In genomic region chr16:33939636-33940035, GRCm38 (mm10) we compare ENCODE assay signal across 14 mouse cellular contexts. TPM values are rescaled to one million over a fixed set of nuclear protein-coding genes. Genes with fewer than 3 reads are reported as not detected.
DNase-seq lines count a peak whose midpoint lies in the region; ATAC-seq lines count a peak whose summit lies in the region.
"Had no signal": no experiment of that assay in that cellular context is flagged by ENCODE, and none has a peak within 500 bp of the region (broad histone marks: within the 10 kb centered on the region; RNA-seq: fewer than 3 reads in every experiment).

No protein-coding gene starts in this region.

- H3K4me1 ChIP-seq in kidney, embryonic 15.5 days, result peaks cover 62% of the 10 kb centered on the region
- H3K4me1 ChIP-seq in kidney, embryonic 14.5 days (ENCODE audit: control insufficient read depth, insufficient read depth, low read length), result peaks cover 53% of the 10 kb centered on the region
- peaks cover 94% of the 10 kb centered on the region for H3K4me1 ChIP-seq in heart, embryonic 15.5 days (replicated peaks)
- H3K4me1 ChIP-seq in limb, embryonic 10.5 days, result peaks cover 76% of the 10 kb centered on the region
- H3K4me1 ChIP-seq in hindbrain, embryonic 14.5 days (replicated peaks; ENCODE audit: control insufficient read depth, insufficient read depth, low read length), result peaks cover 24% of the 10 kb centered on the region

- peak overlapping the region; percentile 59 for H3K27ac ChIP-seq in kidney, embryonic 15.5 days
- no peak overlapping the region for H3K27ac ChIP-seq in kidney, embryonic 14.5 days (ENCODE audit: low read depth, low read length)
- H3K27ac ChIP-seq in heart, embryonic 15.5 days, result peak overlapping the region; percentile 91
- H3K27ac ChIP-seq in limb, embryonic 10.5 days, result peak overlapping the region; percentile 71
- no peak overlapping the region for H3K27ac ChIP-seq in hindbrain, embryonic 14.5 days
- H3K27ac ChIP-seq: midbrain, embryonic 13.5 days had no signal

- no peaks in the 10 kb centered on the region for H3K9me3 ChIP-seq in kidney, embryonic 15.5 days (replicated peaks)
- H3K9me3 ChIP-seq in kidney, embryonic 14.5 days (ENCODE audit: control insufficient read depth, low read length), result no peaks in the 10 kb centered on the region
- H3K9me3 ChIP-seq in heart, embryonic 15.5 days (replicated peaks), result no peaks in the 10 kb centered on the region
- H3K9me3 ChIP-seq in limb, embryonic 10.5 days (replicated peaks), result no peaks in the 10 kb centered on the region
- H3K9me3 ChIP-seq in hindbrain, embryonic 14.5 days (ENCODE audit: control insufficient read depth, low read length), result no peaks in the 10 kb centered on the region
- H3K9me3 ChIP-seq: midbrain, embryonic 13.5 days had no signal

- 0 out of 2 replicates have a peak overlapping the region, but pooled peaks have one; percentile 2 for H3K4me2 ChIP-seq in kidney, embryonic 15.5 days
- no peak overlapping the region for H3K4me2 ChIP-seq in kidney, embryonic 14.5 days (replicated peaks; ENCODE audit: low read depth, low read length)
- H3K4me2 ChIP-seq in heart, embryonic 15.5 days, result no peak overlapping the region
- H3K4me2 ChIP-seq in hindbrain, embryonic 14.5 days (replicated peaks), result no peak overlapping the region
- H3K4me2 ChIP-seq: midbrain, embryonic 13.5 days had no signal

- WGBS in kidney, embryonic 15.5 days, result 22% methylated on average over 9 of the region's 9 CpGs
- WGBS in kidney, embryonic 14.5 days, result 20% methylated on average over 9 of the region's 9 CpGs
- WGBS in heart, embryonic 15.5 days, result 51% methylated on average over 9 of the region's 9 CpGs
- WGBS in limb, embryonic 10.5 days, result 30% methylated on average over 9 of the region's 9 CpGs
- 73% methylated on average over 9 of the region's 9 CpGs for WGBS in hindbrain, embryonic 14.5 days

- DNase-seq in cerebellum, adult 9-10 months, result peak; percentile 58
- no peak for DNase-seq in cerebellum, adult 11-12 months
- peak; percentile 55 for DNase-seq in limb, embryonic 10.5 days (ENCODE audit: low spot score)
- DNase-seq in layer of hippocampus, adult 18-20 months (ENCODE audit: low spot score in 2 of 2), result no peak
- DNase-seq in hindbrain, embryonic 14.5 days (ENCODE audit: low spot score), result no peak
- DNase-seq: adrenal gland, adult 8-10 months; liver; spleen, adult 18-20 months; thymus, adult 18-20 months had no signal

- no peak overlapping the region for H3K4me3 ChIP-seq in kidney, embryonic 15.5 days (replicated peaks)
- H3K4me3 ChIP-seq in kidney, embryonic 14.5 days (ENCODE audit: low read length), result no peak overlapping the region
- no peak overlapping the region for H3K4me3 ChIP-seq in heart, embryonic 15.5 days
- H3K4me3 ChIP-seq in limb, embryonic 10.5 days, result no peak overlapping the region
- H3K4me3 ChIP-seq in hindbrain, embryonic 14.5 days (replicated peaks; ENCODE audit: low read length), result no peak overlapping the region
- H3K4me3 ChIP-seq: midbrain, embryonic 13.5 days had no signal

- H3K36me3 ChIP-seq in kidney, embryonic 15.5 days, result no peaks in the 10 kb centered on the region
- no peaks in the 10 kb centered on the region; the same call in 1 of the 2 replicates for H3K36me3 ChIP-seq in kidney, embryonic 14.5 days (ENCODE audit: control insufficient read depth, insufficient read depth, low read length)
- no peaks in the 10 kb centered on the region; the same call in 1 of the 2 replicates for H3K36me3 ChIP-seq in heart, embryonic 15.5 days
- H3K36me3 ChIP-seq in limb, embryonic 10.5 days, result peaks cover 37% of the 10 kb centered on the region
- no peaks in the 10 kb centered on the region for H3K36me3 ChIP-seq in hindbrain, embryonic 14.5 days (replicated peaks; ENCODE audit: control insufficient read depth, insufficient read depth)
- H3K36me3 ChIP-seq: midbrain, embryonic 13.5 days had no signal

- no peak overlapping the region for H3K9ac ChIP-seq in kidney, embryonic 15.5 days
- H3K9ac ChIP-seq in kidney, embryonic 14.5 days (ENCODE audit: low read depth, low read length), result no peak overlapping the region
- no peak overlapping the region for H3K9ac ChIP-seq in heart, embryonic 15.5 days
- H3K9ac ChIP-seq in hindbrain, embryonic 14.5 days, result no peak overlapping the region
- H3K9ac ChIP-seq: midbrain, embryonic 13.5 days had no signal

- no peak for ATAC-seq in kidney, embryonic 15.5 days (replicated peaks; ENCODE audit: low FRiP score)
- ATAC-seq in kidney, embryonic 14.5 days (ENCODE audit: low FRiP score, low TSS enrichment), result no peak
- ATAC-seq in heart, embryonic 15.5 days (replicated peaks; ENCODE audit: insufficient number of reproducible peaks, insufficient read depth, low FRiP score, low read depth), result no peak
- ATAC-seq in hindbrain, embryonic 14.5 days (ENCODE audit: low FRiP score), result no peak
- ATAC-seq: intestine, postnatal 0 days; midbrain, embryonic 13.5 days had no signal

- H3K27me3 ChIP-seq in kidney, embryonic 15.5 days, result peaks cover 20% of the 10 kb centered on the region
- H3K27me3 ChIP-seq in kidney, embryonic 14.5 days (ENCODE audit: control insufficient read depth, insufficient read depth, low read length), result no peaks in the 10 kb centered on the region
- H3K27me3 ChIP-seq in heart, embryonic 15.5 days, result no peaks in the 10 kb centered on the region
- H3K27me3 ChIP-seq in limb, embryonic 10.5 days (ENCODE audit: low read depth, poor library complexity, severe bottlenecking), result no peaks in the 10 kb centered on the region
- no peaks in the 10 kb centered on the region for H3K27me3 ChIP-seq in hindbrain, embryonic 14.5 days (ENCODE audit: control insufficient read depth, insufficient read depth, low read length)
- H3K27me3 ChIP-seq: midbrain, embryonic 13.5 days had no signal

RNA-seq across cellular contexts. Expression of gene Umps, which starts 27.2 kb away (rescaled TPM):
- 62.5 and 63.6 TPM in 2 replicates for polyA plus RNA-seq in kidney, embryonic 15.5 days (2015; fragmentation: Nextera tagmentation; extraction: Ambion mirVana)
- polyA plus RNA-seq in kidney, embryonic 14.5 days (2014; fragmentation: Nextera tagmentation; extraction: Ambion mirVana), result 49.7 and 72.2 TPM in 2 replicates
- polyA plus RNA-seq in heart, embryonic 15.5 days (2015; fragmentation: Nextera tagmentation; extraction: Ambion mirVana), result 23.9 and 30.7 TPM in 2 replicates
- polyA plus RNA-seq in limb, embryonic 10.5 days (2016; fragmentation: Nextera tagmentation; extraction: Ambion mirVana), result 107 and 119 TPM in 2 replicates
- total RNA-seq in layer of hippocampus, adult 18-20 months (2021), result 10 to 100 TPM; 18.0 to 18.1 TPM
- 24.2 and 28.5 TPM in 2 replicates for polyA plus RNA-seq in hindbrain, embryonic 14.5 days (2014; fragmentation: Nextera tagmentation; extraction: Ambion mirVana)

Comparison
In these comparisons a context has a peak if more than half of its experiments do, and no peak if none do; other contexts are left out.
1. DNase-seq: peak in cerebellum, adult 9-10 months (single experiment) and limb, embryonic 10.5 days (single experiment); none in cerebellum, adult 11-12 months (single experiment), layer of hippocampus, adult 18-20 months (0 of 2) and hindbrain, embryonic 14.5 days (single experiment).
2. H3K27ac ChIP-seq: peak in kidney, embryonic 15.5 days (single experiment), heart, embryonic 15.5 days (single experiment) and limb, embryonic 10.5 days (single experiment); none in kidney, embryonic 14.5 days (single experiment) and hindbrain, embryonic 14.5 days (single experiment).